Mouse (Mus musculus) testis, adult 2 months (tissue): ENCODE results near the gene Osbpl10. TPM values are rescaled to one million over a fixed set of nuclear protein-coding genes. Genes with fewer than 3 reads are reported as not detected.

Experiments used
- H3K27ac ChIP-seq: fragments of 200-500 bp; 2 replicates; pipeline ENCODE4 v1.5.1; 2012; ENCODE audit warnings: low read depth, low read length; ENCODE audit not compliant: control insufficient read depth, insufficient read depth
- H3K27me3 ChIP-seq: fragments of 200-500 bp; 2 replicates; pipeline ENCODE4 v1.6.1; 2012; ENCODE audit warnings: mild to moderate bottlenecking, low read length, moderate library complexity; ENCODE audit not compliant: control insufficient read depth, insufficient read depth
- H3K36me3 ChIP-seq: fragments of 200-500 bp; 2 replicates; pipeline ENCODE4 v1.6.1; 2012; ENCODE audit warnings: mild to moderate bottlenecking, low read length; ENCODE audit not compliant: control insufficient read depth, insufficient read depth
- H3K4me1 ChIP-seq: fragments of 200-500 bp; 2 replicates; pipeline ENCODE4 v1.6.1; 2012; ENCODE audit warnings: low read length; ENCODE audit not compliant: control insufficient read depth, insufficient read depth
- H3K4me3 ChIP-seq: fragments of 200-500 bp; 2 replicates; pipeline ENCODE4 v1.5.1; 2012; ENCODE audit warnings: low read depth, mild to moderate bottlenecking, low read length, moderate library complexity, mixed read lengths; ENCODE audit not compliant: control insufficient read depth
- CTCF ChIP-seq: fragments of 200-500 bp; IDR thresholded peaks from 2 replicates; pipeline ENCODE4 v1.5.1; 2012; ENCODE audit warnings: low read depth, mild to moderate bottlenecking, inconsistent platforms, low read length, moderate library complexity; ENCODE audit not compliant: control insufficient read depth, insufficient read depth, insufficient replicate concordance
- POLR2A ChIP-seq: fragments of 200-500 bp; IDR thresholded peaks from 2 replicates; pipeline ENCODE4 v1.6.1; 2012; ENCODE audit warnings: low read depth, mild to moderate bottlenecking, inconsistent platforms, low read length, moderate library complexity; ENCODE audit not compliant: control insufficient read depth
- polyA plus RNA-seq: library from polyadenylated mRNA; depleted of rRNA; stranded (reverse); fragments of >200 nt; gene quantifications from 2 replicates; pipeline ENCODE4 v1.2.3, GENCODE M21; 2012; rRNA removed

Osbpl10 gene
- polyA plus RNA-seq: 136 and 161 TPM in 2 replicates

DNA sequence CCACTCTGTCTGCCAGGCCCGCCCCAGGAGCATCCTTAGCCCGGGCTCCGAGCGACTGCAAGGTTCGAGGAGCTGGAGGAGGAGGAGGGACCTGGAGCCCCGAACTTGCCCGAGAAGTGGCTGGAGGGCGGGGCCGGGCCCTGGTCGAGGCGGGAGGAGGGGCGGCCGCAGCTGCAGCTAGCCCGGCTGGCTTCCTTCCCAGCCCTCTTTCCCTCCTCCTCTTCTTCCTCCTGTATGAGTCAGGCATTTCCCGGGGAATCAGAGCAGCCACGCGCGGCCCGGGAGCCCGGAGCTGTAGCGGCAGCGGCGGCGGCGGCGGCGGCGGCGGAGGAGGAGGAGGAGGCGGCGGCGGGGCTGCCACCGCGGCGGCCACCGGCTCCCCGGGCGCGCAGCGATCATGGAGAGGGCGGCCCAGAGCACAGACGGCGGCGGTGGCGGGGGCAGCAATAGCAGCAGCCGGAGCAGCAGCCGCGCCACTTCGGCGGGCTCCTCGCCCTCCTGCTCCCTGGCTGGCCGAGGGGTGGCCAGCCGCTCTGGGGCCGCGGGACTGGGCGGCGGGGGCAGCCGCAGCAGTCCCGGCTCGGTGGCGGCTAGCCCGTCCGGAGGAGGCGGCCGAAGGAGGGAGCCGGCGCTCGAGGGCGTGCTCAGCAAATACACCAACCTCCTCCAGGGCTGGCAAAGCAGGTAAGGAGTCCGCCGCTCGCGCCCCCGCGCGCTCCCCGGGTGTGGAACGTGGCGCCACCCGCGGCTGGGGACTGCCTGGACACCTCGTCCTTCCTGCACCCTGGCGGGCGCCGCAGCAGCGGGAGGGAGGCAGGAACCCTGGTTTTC, at the start of gene Osbpl10:
TSS of gene Osbpl10 (plus strand) at position 289 of the 831 bp plus-strand sequence.
- TF ChIP-seq POLR2A: no peak
- TF ChIP-seq CTCF: no peak
- no peak within 1 kb of the TSS for H3K27ac ChIP-seq

GRCm38 (mm10) chr9:114930464-114931090, 47.8 kb upstream of the Osbpl10 start:
- Histone ChIP-seq H3K27me3 (no peaks in the 10 kb centered on the region), H3K4me1 (peaks cover 16% of the 10 kb centered on the region), H3K27ac (no peak overlapping the region), H3K36me3 (no peaks in the 10 kb centered on the region), H3K4me3 (no peak overlapping the region)
- no peak for TF ChIP-seq CTCF
- no peak for TF ChIP-seq POLR2A

More for the DNA sequence above, at the start of gene Osbpl10:
- Histone ChIP-seq H3K4me3 (peak within 1 kb of the TSS; percentile 76), H3K36me3 (no peaks in the 10 kb centered on the region), H3K4me1 (peaks cover 12% of the 10 kb centered on the region), H3K27me3 (no peaks in the 10 kb centered on the region)

DNA sequence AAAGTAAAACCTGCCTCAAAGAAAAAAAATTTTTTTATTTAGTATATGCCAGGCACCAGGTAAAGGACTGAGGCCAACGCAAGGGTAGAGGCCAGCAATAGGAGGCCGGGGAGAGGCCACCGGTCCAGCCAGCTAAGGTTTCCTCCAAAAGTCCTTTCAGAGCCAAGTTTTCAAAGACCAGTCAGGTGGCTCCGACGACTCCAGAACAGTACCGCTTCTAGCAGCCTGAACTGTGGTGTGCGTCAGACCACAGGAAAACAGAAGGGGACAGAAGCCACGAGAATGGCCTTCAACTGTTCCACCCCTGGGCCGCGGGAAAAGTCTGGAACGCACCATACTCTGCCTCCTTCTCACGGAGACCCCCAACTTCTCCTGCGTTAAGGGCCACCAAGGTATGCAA, 45.8 kb upstream of the Osbpl10 start:
- no peak overlapping the region for H3K27ac ChIP-seq
- TF ChIP-seq CTCF: no peak
- TF ChIP-seq POLR2A: no peak
- H3K4me3 ChIP-seq: peak overlapping the region; percentile 90
- H3K4me1 ChIP-seq: peaks cover 16% of the 10 kb centered on the region
- H3K27me3 ChIP-seq: no peaks in the 10 kb centered on the region
- H3K36me3 ChIP-seq: no peaks in the 10 kb centered on the region

DNA sequence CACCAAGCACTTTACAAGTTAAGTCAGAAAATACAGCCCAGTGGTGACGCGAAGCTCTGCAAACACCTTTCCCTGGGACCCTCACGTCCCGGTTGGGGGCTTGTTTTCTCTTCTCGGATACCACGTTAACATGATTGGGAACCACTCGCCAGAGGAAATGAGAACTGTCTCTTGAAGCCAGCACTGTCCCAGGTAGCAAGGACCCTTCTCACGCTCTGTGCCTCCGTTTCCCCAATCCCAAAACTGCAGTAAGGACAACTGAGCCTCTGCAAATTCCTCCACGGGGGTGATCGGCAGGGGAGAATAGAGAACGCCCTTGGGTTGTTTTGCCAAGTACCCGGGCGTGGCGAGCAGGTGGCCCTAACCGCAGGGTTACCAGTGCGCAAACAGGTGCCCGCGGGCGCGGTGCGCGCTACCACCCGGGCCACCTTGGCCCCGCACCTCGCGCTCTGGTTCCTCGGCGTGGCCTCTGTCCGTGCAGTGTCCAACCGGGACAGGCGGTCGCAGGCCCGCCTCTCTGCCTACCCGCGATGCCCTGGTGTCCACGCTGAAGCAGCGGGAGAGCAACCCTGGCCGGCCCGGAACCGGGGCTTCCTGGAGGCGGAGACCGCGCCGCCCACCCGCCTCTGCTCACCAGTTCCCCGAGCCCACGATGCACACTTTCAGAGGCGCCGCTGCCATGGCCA, 45.2 kb upstream of the Osbpl10 start:
- Histone ChIP-seq H3K27ac (peak overlapping the region; percentile 72), H3K27me3 (no peaks in the 10 kb centered on the region), H3K36me3 (no peaks in the 10 kb centered on the region), H3K4me1 (peaks cover 16% of the 10 kb centered on the region), H3K4me3 (peak overlapping the region; percentile 90)
- TF ChIP-seq CTCF (no peak), POLR2A (no peak)

GRCm38 (mm10) chr9:114933723-114934171, 44.6 kb upstream of the Osbpl10 start, which contains the start of gene Gpd1l:
TSS of gene Gpd1l (minus strand) at chr9:114933987.
- no peaks in the 10 kb centered on the region for H3K27me3 ChIP-seq
- H3K27ac ChIP-seq: peak within 1 kb of the TSS; percentile 72
- no peak for TF ChIP-seq CTCF
- peak; percentile 76 for TF ChIP-seq POLR2A
- H3K36me3 ChIP-seq: no peaks in the 10 kb centered on the region
- H3K4me1 ChIP-seq: peaks cover 16% of the 10 kb centered on the region
- peak within 1 kb of the TSS; percentile 90 for H3K4me3 ChIP-seq

DNA sequence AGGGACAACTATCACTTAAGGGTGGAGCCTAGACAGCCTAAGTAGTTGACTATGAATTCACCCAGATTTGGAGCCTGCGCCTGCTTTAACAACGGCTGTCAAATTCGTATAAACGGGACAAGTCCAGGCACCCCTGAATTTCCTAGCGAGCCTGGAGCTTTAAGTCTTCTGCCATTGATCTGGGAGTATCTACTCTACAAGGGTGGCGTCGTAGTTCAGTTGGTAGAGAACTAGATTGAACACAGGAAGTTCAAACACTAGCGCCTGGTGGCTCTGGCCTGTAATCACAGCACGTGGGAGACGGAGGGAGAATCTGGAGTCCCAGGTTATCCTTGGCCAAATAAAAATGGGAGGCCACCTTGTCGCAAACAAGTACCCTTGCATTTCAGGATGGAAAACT, 44.1 kb upstream of the Osbpl10 start:
- Histone ChIP-seq H3K4me3 (peak overlapping the region; percentile 90), H3K36me3 (no peaks in the 10 kb centered on the region), H3K27ac (no peak overlapping the region), H3K4me1 (peaks cover 16% of the 10 kb centered on the region), H3K27me3 (no peaks in the 10 kb centered on the region)
- TF ChIP-seq CTCF (no peak), POLR2A (no peak)

DNA sequence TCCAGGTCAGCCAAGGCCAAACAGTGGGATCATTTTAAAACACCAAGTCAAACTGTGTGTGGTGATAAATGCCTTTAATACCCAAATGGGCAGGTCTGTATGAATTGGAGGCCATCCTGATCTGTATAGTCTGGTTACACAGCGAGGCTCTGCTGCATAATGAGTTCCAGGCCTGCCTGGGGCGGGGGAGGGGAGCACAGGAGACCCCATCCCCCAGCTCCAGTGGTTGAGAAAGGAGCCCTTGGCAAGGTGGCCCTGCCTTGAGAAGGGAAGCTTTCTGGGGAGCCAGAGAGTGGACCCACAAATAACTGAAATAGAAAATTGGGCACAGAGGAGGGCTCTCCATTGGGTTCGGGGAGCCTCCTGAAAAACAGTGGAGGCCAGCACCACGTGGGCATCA, 43.0 kb upstream of the Osbpl10 start:
- TF ChIP-seq POLR2A: no peak
- Histone ChIP-seq H3K4me3 (no peak overlapping the region), H3K4me1 (peaks cover 16% of the 10 kb centered on the region), H3K27ac (no peak overlapping the region), H3K36me3 (no peaks in the 10 kb centered on the region), H3K27me3 (no peaks in the 10 kb centered on the region)
